Mouse (Mus musculus) embryonic fibroblast, embryonic 13.5 days (primary cell): ENCODE measurements around the gene Primpol. TPM values are rescaled to one million over a fixed set of nuclear protein-coding genes. Genes with fewer than 3 reads are reported as not detected.
"Not testable (repeated sequence)": the region's sequence is repeated elsewhere in the genome, so short reads cannot be mapped to it uniquely, and the experiment has no call there.

Source experiments
- H3K27ac ChIP-seq: 2 replicates; pipeline ENCODE4 v1.5.1; 2012; ENCODE audit warnings: low read length, control low read depth, inconsistent platforms; ENCODE audit not compliant: insufficient read depth
- H3K4me1 ChIP-seq: 2 replicates; pipeline ENCODE4 v1.6.1; 2011; ENCODE audit warnings: low read length; ENCODE audit not compliant: control insufficient read depth, insufficient read depth
- H3K4me3 ChIP-seq: 2 replicates; pipeline ENCODE4 v1.5.1; 2011; ENCODE audit warnings: mild to moderate bottlenecking, control low read depth, low read length; ENCODE audit not compliant: insufficient read depth
- CTCF ChIP-seq: IDR thresholded peaks from 2 replicates; pipeline ENCODE4 v1.5.1; 2011; ENCODE audit warnings: mild to moderate bottlenecking, control low read depth, low read length, moderate library complexity, borderline replicate concordance; ENCODE audit not compliant: insufficient read depth
- POLR2A ChIP-seq: IDR thresholded peaks from 2 replicates; pipeline ENCODE4 v1.6.1; 2011; ENCODE audit warnings: low read depth, mild to moderate bottlenecking, control low read depth, low read length, moderate library complexity
- polyA plus RNA-seq: library from polyadenylated mRNA; stranded (reverse); fragments of >200 nt; gene quantifications from 2 replicates; pipeline ENCODE4 v1.2.4, GENCODE M21; 2011; ENCODE audit warnings: low read depth; ENCODE audit not compliant: missing spikeins, insufficient read length

The Primpol gene
- polyA plus RNA-seq, 1 experiment, result 20.5 TPM

DNA sequence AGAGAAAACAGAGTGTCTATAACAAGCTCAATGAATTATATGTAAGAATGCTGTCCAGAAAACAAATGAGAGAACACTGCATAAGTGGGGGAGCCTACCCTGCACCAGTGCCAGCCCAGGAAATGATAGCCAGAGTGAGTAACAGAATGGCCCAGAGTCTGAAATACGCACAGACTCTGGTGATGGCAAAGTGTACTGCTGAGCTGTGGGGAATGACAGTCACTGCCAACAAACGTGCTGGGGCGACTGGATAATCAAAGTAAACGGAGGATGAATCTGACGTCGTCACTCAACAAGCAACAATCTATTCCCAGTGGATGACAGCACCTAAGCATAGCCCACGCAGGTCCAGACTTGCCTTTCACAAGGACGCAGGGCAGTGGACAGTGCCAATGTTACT is 23.9 kb downstream of the Primpol start:
- Histone ChIP-seq H3K4me1 (peaks cover 3% of the 10 kb centered on the region; the same call in 1 of the 2 replicates), H3K27ac (no peak overlapping the region), H3K4me3 (no peak overlapping the region)
- no peak for TF ChIP-seq POLR2A

DNA sequence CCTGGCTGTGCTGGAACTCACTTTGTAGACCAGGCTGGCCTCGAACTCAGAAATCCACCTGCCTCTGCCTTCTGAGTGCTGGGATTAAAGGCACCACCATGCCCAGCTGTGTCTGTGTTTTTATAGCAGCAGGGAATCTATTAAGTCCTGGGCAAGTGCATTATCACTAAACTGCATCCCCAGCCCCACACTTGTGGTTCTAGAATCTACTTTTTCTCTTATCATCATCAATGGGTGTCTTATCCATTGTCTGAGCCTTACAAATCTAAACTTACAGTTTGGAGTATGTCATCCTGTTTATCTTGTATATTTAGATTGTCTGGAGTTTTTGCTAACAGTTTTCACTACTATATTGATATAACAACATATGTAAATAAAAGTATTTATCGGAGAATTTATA is 28.3 kb downstream of the Primpol start:
- peaks cover 3% of the 10 kb centered on the region; the same call in 1 of the 2 replicates for H3K4me1 ChIP-seq
- TF ChIP-seq CTCF (no peak), POLR2A (no peak)
- H3K27ac ChIP-seq, result no peak overlapping the region
- H3K4me3 ChIP-seq, result no peak overlapping the region

DNA sequence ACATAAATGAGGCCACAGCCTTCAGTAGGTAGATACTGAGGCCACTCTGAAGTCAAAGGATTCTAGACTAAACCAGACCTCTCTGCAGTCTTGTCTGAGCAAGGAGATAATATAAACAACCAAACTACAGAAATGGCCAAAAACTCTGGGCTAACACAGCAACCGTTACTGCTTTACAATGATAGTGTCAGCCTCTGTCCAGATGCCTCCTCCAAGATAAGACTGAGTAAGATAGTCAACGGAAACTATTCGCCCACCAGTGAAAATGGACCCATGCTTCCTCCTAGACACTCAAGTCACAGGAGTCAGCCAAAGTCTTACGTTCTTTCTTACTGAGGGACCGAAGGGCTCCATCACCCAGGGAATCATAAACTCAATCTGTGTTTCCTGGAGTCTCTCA is 29.1 kb downstream of the Primpol start:
- TF ChIP-seq POLR2A, result no peak
- TF ChIP-seq CTCF, result no peak
- Histone ChIP-seq H3K27ac (no peak overlapping the region), H3K4me1 (peaks cover 3% of the 10 kb centered on the region; the same call in 1 of the 2 replicates), H3K4me3 (no peak overlapping the region)

DNA sequence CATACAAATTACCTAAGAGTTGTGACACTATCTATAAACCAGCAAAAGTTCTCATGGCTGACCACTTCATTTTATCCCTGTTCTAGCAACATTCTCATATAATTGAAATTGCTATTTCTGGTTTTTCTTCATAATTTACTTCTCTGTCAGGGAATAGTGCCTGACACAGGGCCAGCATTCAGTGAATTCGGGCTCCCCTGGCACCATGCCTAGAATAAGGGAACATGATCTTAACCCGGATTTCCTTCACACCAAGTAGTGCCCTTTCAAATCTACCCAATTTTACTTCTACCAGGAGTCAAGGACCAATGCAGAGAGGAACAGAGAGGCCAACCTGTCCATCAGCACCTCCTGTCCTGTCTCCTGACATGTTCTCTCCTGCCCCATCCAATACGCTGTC is 31.4 kb downstream of the Primpol start:
- TF ChIP-seq CTCF (no peak), POLR2A (no peak)
- no peak overlapping the region for H3K27ac ChIP-seq
- H3K4me3 ChIP-seq, result no peak overlapping the region
- H3K4me1 ChIP-seq, result no peaks in the 10 kb centered on the region

DNA sequence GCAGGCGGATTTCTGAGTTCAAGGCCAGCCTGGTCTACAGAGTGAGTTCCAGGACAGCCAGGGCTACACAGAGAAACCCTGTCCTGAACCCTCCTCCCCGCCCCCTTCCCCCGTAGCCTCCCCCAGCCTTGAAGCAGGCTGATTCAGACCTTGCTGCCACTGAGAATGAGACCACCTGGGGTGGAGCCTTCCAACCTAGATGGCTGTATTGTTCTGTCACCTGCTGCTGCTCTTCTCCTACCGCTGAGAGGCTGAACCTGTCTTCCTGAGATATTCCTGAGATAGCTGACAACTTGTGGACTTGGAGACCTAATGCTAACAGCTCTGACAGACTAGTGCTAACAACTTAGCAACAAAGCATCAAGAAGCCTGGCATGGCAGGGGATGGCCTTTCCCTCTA is 32.7 kb downstream of the Primpol start:
- H3K4me3 ChIP-seq, result not testable (repeated sequence)

DNA sequence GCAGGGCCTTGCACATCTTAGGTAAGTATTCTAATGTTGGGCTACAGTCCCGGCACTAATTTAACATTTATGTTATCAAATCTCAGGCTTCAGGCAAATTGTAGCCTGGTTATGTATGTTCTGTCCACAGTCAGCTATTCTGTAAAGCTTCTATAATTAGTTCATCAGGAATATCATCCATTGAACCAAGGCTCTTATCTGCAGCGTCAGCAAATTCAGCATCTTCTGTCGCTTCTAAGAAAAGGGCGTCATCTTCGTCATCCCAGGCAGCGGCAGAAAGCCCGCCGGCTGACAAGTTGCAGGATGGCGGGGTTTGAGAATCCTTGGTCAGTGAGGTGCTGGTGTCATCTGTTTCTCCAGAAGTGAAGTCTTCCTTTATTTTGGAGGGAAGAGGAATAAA is 38.2 kb downstream of the Primpol start:
- H3K4me1 ChIP-seq, result no peaks in the 10 kb centered on the region
- no peak overlapping the region for H3K4me3 ChIP-seq
- no peak overlapping the region for H3K27ac ChIP-seq
- TF ChIP-seq CTCF (no peak), POLR2A (no peak)

More for the DNA sequence above, 32.7 kb downstream of the Primpol start:
- not testable (repeated sequence) for H3K27ac ChIP-seq, H3K4me1 ChIP-seq

DNA sequence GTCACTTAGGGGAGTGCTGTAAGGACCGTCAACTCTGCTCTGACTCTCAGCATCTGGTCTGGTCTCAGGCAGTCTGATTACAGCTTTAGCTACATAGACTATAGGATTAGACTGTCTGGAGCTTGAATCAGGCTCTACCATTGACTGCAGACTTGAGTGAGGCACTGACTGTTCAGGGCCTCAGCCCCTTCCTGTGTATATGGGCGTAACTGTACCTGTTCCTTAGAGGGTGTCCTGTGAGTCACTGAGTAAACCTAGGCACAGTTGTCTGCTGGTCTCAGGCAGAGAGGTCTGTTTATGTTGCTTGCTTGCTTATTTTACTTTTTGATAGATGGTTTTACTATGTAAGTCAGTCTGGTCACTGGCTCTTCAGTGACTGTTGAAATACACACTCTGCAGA is 43.0 kb downstream of the Primpol start:
- Histone ChIP-seq H3K4me3 (no peak overlapping the region), H3K4me1 (no peaks in the 10 kb centered on the region), H3K27ac (no peak overlapping the region)
- no peak for TF ChIP-seq POLR2A
- TF ChIP-seq CTCF, result no peak

DNA sequence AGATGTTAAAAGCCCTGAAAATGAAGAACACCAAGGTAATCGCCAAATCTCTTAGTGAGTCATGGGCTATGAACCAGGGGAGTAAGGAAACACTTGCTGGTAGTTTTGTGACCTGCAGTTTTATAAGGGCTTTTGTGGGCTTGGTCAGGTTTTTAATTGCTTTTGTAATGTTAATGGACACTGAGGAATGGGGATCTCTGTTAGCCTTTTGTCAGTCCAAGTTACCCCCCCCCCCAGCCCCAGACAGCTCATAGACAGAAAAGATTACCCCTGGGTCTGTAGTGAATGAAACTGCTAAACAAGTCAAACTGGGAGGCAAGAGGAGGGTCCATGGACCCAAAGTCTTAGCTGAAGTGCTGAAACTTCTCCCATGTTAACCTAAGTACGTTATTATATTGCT is 43.6 kb downstream of the Primpol start:
- no peak overlapping the region for H3K4me3 ChIP-seq
- no peak for TF ChIP-seq POLR2A
- no peak for TF ChIP-seq CTCF
- no peak overlapping the region for H3K27ac ChIP-seq
- H3K4me1 ChIP-seq, result no peaks in the 10 kb centered on the region

DNA sequence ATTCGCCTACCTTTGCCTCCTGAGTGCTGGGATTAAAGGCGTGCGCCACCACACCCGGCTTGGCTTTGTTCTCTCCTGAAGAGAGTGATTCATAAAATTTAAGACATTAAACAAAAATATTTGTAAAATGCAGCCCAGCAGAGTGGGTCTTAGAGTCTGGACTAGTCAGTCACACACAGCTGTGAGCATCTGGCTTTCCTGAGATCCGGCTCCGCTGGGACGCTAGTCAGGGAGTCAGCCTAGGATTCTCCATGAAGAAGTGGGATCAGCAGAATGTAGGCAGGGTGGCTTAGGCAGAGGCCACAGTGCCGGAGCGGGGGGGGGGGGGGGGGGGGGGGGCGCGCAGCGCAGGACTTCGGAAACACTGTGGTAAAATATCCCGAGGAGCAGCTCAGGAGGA is 46.3 kb downstream of the Primpol start:
- Histone ChIP-seq H3K4me3 (no peak overlapping the region), H3K4me1 (no peaks in the 10 kb centered on the region), H3K27ac (no peak overlapping the region)
- TF ChIP-seq CTCF (no peak), POLR2A (no peak)

DNA sequence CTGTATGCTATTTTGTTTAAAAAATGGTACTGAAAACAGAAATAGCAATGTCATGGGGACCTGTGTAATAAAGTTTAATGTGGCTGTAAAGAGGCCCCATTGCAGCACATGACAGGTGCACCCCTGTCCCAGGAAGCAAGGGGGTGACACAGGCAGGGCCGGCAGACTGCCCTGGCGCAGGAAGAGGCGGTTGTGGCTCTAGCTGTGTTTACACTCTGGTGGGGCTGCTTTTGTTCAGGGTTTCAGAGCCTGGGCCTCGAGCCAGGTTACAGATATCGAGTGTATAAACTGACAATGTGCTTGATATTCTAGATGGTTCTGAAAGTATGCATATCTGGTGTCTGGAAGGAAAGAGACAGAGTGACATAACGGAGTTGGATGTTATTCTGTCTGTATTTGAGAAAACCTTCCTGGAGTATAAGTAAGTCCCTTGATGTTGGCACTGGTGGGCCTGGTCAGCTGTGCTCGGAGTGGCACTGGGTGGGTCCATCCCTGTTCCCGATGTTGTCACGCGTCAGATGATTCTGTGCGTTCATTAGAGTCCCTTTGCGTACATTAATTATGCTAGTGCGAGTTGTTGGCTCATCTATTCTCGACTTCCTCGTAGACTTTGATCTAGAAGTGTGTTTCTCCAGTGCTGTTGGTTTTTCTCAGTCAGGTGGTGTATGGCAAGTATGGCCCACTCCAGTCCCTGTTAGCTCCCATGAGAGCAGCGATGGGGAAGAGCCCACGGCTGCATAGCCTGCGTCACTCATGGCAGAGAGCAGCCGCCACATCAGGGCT is 47.2 kb downstream of the Primpol start:
- TF ChIP-seq POLR2A (no peak), CTCF (no peak)
- Histone ChIP-seq H3K4me1 (no peaks in the 10 kb centered on the region), H3K4me3 (no peak overlapping the region), H3K27ac (no peak overlapping the region)

DNA sequence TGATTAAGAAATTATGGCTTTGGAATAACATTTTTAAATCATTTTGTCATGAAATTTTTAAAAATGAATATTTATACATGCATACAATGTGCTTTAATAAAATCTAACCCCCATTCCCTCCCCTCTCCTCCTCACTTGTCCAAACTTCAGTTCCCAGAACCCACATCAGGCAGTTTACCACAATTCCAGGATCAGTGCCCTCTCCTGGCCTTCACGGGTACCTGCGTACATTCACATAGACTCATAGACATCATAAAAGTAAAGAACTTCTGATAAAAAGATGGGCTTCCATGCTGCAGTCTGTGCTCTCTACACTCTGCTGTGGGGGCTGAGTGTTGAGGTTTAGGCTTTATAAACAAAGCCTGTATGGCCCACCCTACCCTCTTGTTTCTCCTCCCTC is 48.1 kb downstream of the Primpol start:
- Histone ChIP-seq H3K4me3 (no peak overlapping the region), H3K27ac (no peak overlapping the region), H3K4me1 (no peaks in the 10 kb centered on the region)
- no peak for TF ChIP-seq POLR2A
- peak; percentile 38; the same call in 1 of the 2 replicates for TF ChIP-seq CTCF
